16 mouse cellular contexts compared by ENCODE assay signal in genomic region chr13:12511189-12511965, GRCm38 (mm10). TPM values are rescaled to one million over a fixed set of nuclear protein-coding genes. Genes with fewer than 3 reads are reported as not detected.
DNase-seq lines count a peak whose midpoint lies in the region; ATAC-seq and TF ChIP-seq lines count a peak whose summit lies in the region.
"Had no signal": no experiment of that assay in that cellular context is flagged by ENCODE, and none has a peak within 500 bp of the region (broad histone marks: within the 10 kb centered on the region; RNA-seq: fewer than 3 reads in every experiment).

No protein-coding gene starts in this region.

- ATAC-seq in kidney, embryonic 14.5 days (ENCODE audit: low FRiP score, low TSS enrichment) = peak; percentile 52; the same call in 1 of the 2 replicates
- peak; percentile 33; the same call in 1 of the 2 replicates for ATAC-seq in embryonic facial prominence, embryonic 13.5 days (ENCODE audit: insufficient number of reproducible peaks, insufficient read depth, low FRiP score, low TSS enrichment, low read depth)
- no peak for ATAC-seq in liver, embryonic 12.5 days
- ATAC-seq: activated CD4-positive, CD25-positive, alpha-beta regulatory T cell, adult 4 months; CD4-positive, CD25-positive, alpha-beta regulatory T cell, adult 4 months; midbrain, embryonic 13.5 days had no signal

- no peaks in the 10 kb centered on the region for H3K27me3 ChIP-seq in kidney, embryonic 14.5 days (ENCODE audit: control insufficient read depth, insufficient read depth, low read length)
- no peaks in the 10 kb centered on the region for H3K27me3 ChIP-seq in kidney, adult 2 months (replicated peaks; ENCODE audit: control insufficient read depth, insufficient read depth, low read length)
- H3K27me3 ChIP-seq in embryonic facial prominence, embryonic 13.5 days = no peaks in the 10 kb centered on the region
- H3K27me3 ChIP-seq in liver, embryonic 12.5 days (replicated peaks) = peaks cover 3% of the 10 kb centered on the region; the same call in 1 of the 2 replicates
- H3K27me3 ChIP-seq: heart, embryonic 12.5 days; midbrain, embryonic 13.5 days had no signal

- no peak overlapping the region for H3K4me2 ChIP-seq in kidney, embryonic 14.5 days (replicated peaks; ENCODE audit: low read depth, low read length)
- no peak overlapping the region for H3K4me2 ChIP-seq in embryonic facial prominence, embryonic 13.5 days
- no peak overlapping the region for H3K4me2 ChIP-seq in liver, embryonic 12.5 days
- H3K4me2 ChIP-seq: heart, embryonic 12.5 days; midbrain, embryonic 13.5 days had no signal

- H3K27ac ChIP-seq in kidney, embryonic 14.5 days (ENCODE audit: low read depth, low read length) = no peak overlapping the region
- no peak overlapping the region for H3K27ac ChIP-seq in kidney, adult 2 months (ENCODE audit: insufficient read depth, low read depth, low read length)
- no peak overlapping the region for H3K27ac ChIP-seq in embryonic facial prominence, embryonic 13.5 days
- H3K27ac ChIP-seq in liver, embryonic 12.5 days = no peak overlapping the region
- H3K27ac ChIP-seq: liver, embryonic 14.5 days; midbrain, embryonic 13.5 days had no signal

- no peaks in the 10 kb centered on the region for H3K36me3 ChIP-seq in kidney, embryonic 14.5 days (ENCODE audit: control insufficient read depth, insufficient read depth, low read length)
- H3K36me3 ChIP-seq in kidney, adult 2 months (ENCODE audit: control insufficient read depth, insufficient read depth, low read length) = no peaks in the 10 kb centered on the region
- H3K36me3 ChIP-seq in embryonic facial prominence, embryonic 13.5 days = 0 out of 2 replicates have a peak, but pooled peaks cover 6% of the 10 kb centered on the region
- no peaks in the 10 kb centered on the region for H3K36me3 ChIP-seq in liver, embryonic 12.5 days
- H3K36me3 ChIP-seq: heart, embryonic 12.5 days; midbrain, embryonic 13.5 days had no signal

- H3K9ac ChIP-seq in kidney, embryonic 14.5 days (ENCODE audit: low read depth, low read length) = no peak overlapping the region
- H3K9ac ChIP-seq in embryonic facial prominence, embryonic 13.5 days = no peak overlapping the region
- no peak overlapping the region for H3K9ac ChIP-seq in liver, embryonic 12.5 days
- H3K9ac ChIP-seq: heart, embryonic 12.5 days; liver, embryonic 14.5 days; midbrain, embryonic 13.5 days had no signal

- no peaks in the 10 kb centered on the region for H3K4me1 ChIP-seq in kidney, embryonic 14.5 days (ENCODE audit: control insufficient read depth, insufficient read depth, low read length)
- no peaks in the 10 kb centered on the region for H3K4me1 ChIP-seq in kidney, adult 2 months (ENCODE audit: control insufficient read depth, insufficient read depth, low read length)
- H3K4me1 ChIP-seq in embryonic facial prominence, embryonic 13.5 days = peaks cover 6% of the 10 kb centered on the region; the same call in 1 of the 2 replicates
- H3K4me1 ChIP-seq in liver, embryonic 12.5 days = no peaks in the 10 kb centered on the region
- H3K4me1 ChIP-seq: heart, embryonic 12.5 days; midbrain, embryonic 13.5 days had no signal

- no peak for TF ChIP-seq CTCF in kidney, adult 2 months (conservative IDR thresholded peaks at IDR 0.05; ENCODE audit: insufficient read depth, insufficient read length, low read depth, low read length)

- H3K9me3 ChIP-seq in kidney, embryonic 14.5 days (ENCODE audit: control insufficient read depth, low read length) = no peaks in the 10 kb centered on the region
- H3K9me3 ChIP-seq in embryonic facial prominence, embryonic 13.5 days = no peaks in the 10 kb centered on the region
- no peaks in the 10 kb centered on the region for H3K9me3 ChIP-seq in liver, embryonic 12.5 days (replicated peaks)
- H3K9me3 ChIP-seq: heart, embryonic 12.5 days; midbrain, embryonic 13.5 days had no signal

- H3K4me3 ChIP-seq in kidney, embryonic 14.5 days (ENCODE audit: low read length) = no peak overlapping the region
- H3K4me3 ChIP-seq in kidney, adult 2 months (ENCODE audit: insufficient read depth, low read depth, low read length) = no peak overlapping the region
- no peak overlapping the region for H3K4me3 ChIP-seq in embryonic facial prominence, embryonic 13.5 days
- H3K4me3 ChIP-seq in liver, embryonic 12.5 days = no peak overlapping the region
- H3K4me3 ChIP-seq: heart, embryonic 12.5 days; midbrain, embryonic 13.5 days had no signal

- no peak for DNase-seq in kidney, adult 2 months
- peak; percentile 38 for DNase-seq in A20 (ENCODE audit: low read depth, low spot score)
- peak; percentile 46 to 76 for DNase-seq in thymus, adult 18-20 months
- no peak for DNase-seq in Muller cell, postnatal 12 days (ENCODE audit: inconsistent ontology term)
- DNase-seq: cerebellum, postnatal 25 days; gastrocnemius, postnatal 25 days; kidney, adult 8-10 months; lung, postnatal 36 days had no signal

- WGBS in kidney, embryonic 14.5 days = 65% methylated on average over 8 of the region's 9 CpGs
- 67% methylated on average over 9 of the region's 9 CpGs for WGBS in kidney, adult 2 months
- 59% methylated on average over 9 of the region's 9 CpGs for WGBS in embryonic facial prominence, embryonic 13.5 days
- 63% methylated on average over 9 of the region's 9 CpGs for WGBS in liver, embryonic 12.5 days (ENCODE audit: insufficient replicate concordance)

- no peak for TF ChIP-seq POLR2A in kidney, adult 2 months (IDR thresholded peaks at IDR 0.05; ENCODE audit: low read depth, low read length)

RNA-seq across cellular contexts. Expression of gene Edaradd, which starts 8.9 kb away (rescaled TPM):
- polyA plus RNA-seq in kidney, embryonic 14.5 days (2014; fragmentation: Nextera tagmentation; extraction: Ambion mirVana) = 1.7 and 2.4 TPM in 2 replicates
- 0.53 and 0.55 TPM in 2 replicates for polyA plus RNA-seq in kidney, adult 2 months (2012; rRNA removed)
- 5.2 and 5.8 TPM in 2 replicates for polyA plus RNA-seq in embryonic facial prominence, embryonic 13.5 days (2015; fragmentation: Nextera tagmentation; extraction: Ambion mirVana)
- 0.08 and 0.24 TPM in 2 replicates for polyA plus RNA-seq in liver, embryonic 12.5 days (2016; fragmentation: Nextera tagmentation; extraction: Ambion mirVana)

RNA-seq across cellular contexts. Expression of gene Lgals8, which starts 46.6 kb away (rescaled TPM):
- 12.3 and 19.2 TPM in 2 replicates for polyA plus RNA-seq in kidney, embryonic 14.5 days (2014; fragmentation: Nextera tagmentation; extraction: Ambion mirVana)
- 34.6 and 40.3 TPM in 2 replicates for polyA plus RNA-seq in kidney, adult 2 months (2012; rRNA removed)
- 17.2 TPM in 2 replicates for polyA plus RNA-seq in embryonic facial prominence, embryonic 13.5 days (2015; fragmentation: Nextera tagmentation; extraction: Ambion mirVana)
- polyA plus RNA-seq in liver, embryonic 12.5 days (2016; fragmentation: Nextera tagmentation; extraction: Ambion mirVana) = 14.8 and 15.8 TPM in 2 replicates

RNA-seq across cellular contexts. Expression of gene Ero1lb, which starts 54.3 kb away (rescaled TPM):
- 5.6 and 8.5 TPM in 2 replicates for polyA plus RNA-seq in kidney, embryonic 14.5 days (2014; fragmentation: Nextera tagmentation; extraction: Ambion mirVana)
- polyA plus RNA-seq in kidney, adult 2 months (2012; rRNA removed) = 3.0 and 3.2 TPM in 2 replicates
- polyA plus RNA-seq in embryonic facial prominence, embryonic 13.5 days (2015; fragmentation: Nextera tagmentation; extraction: Ambion mirVana) = 6.6 and 6.9 TPM in 2 replicates
- polyA plus RNA-seq in liver, embryonic 12.5 days (2016; fragmentation: Nextera tagmentation; extraction: Ambion mirVana) = 2.1 TPM in 2 replicates

Comparison
In these comparisons a context has a peak if more than half of its experiments do, and no peak if none do; other contexts are left out.
1. DNase-seq: peak in A20 (single experiment) and thymus, adult 18-20 months (2 of 2); none in kidney, adult 2 months (single experiment) and Muller cell, postnatal 12 days (single experiment).